8 mouse cellular contexts compared by ENCODE assay signal in genomic region chr5:34902811-34903385, GRCm38 (mm10). TPM values are rescaled to one million over a fixed set of nuclear protein-coding genes. Genes with fewer than 3 reads are reported as not detected.
A peak's percentile ranks its signal among the peaks of the same experiment; 100 is the strongest.
DNase-seq lines count a peak whose midpoint lies in the region; ATAC-seq and TF ChIP-seq lines count a peak whose summit lies in the region.

No protein-coding gene starts in this region.

- H3K4me2 ChIP-seq in kidney, embryonic 15.5 days = no peak overlapping the region

- H3K9me3 ChIP-seq in kidney, embryonic 15.5 days (replicated peaks) = no peaks in the 10 kb centered on the region

- H3K4me3 ChIP-seq in kidney, adult 2 months (ENCODE audit: insufficient read depth, low read depth, low read length) = no peak overlapping the region
- no peak overlapping the region for H3K4me3 ChIP-seq in cortical plate, adult 2 months (ENCODE audit: insufficient read depth, low read length)
- no peak overlapping the region for H3K4me3 ChIP-seq in left cerebral cortex, adult 2 months
- no peak overlapping the region for H3K4me3 ChIP-seq in kidney, embryonic 15.5 days (replicated peaks)

- H3K27me3 ChIP-seq in kidney, adult 2 months (replicated peaks; ENCODE audit: control insufficient read depth, insufficient read depth, low read length) = no peaks in the 10 kb centered on the region
- no peaks in the 10 kb centered on the region for H3K27me3 ChIP-seq in kidney, embryonic 15.5 days

- H3K4me1 ChIP-seq in kidney, adult 2 months (ENCODE audit: control insufficient read depth, insufficient read depth, low read length) = no peaks in the 10 kb centered on the region
- H3K4me1 ChIP-seq in cortical plate, adult 2 months (ENCODE audit: control insufficient read depth, insufficient read depth, low read length) = peaks cover 3% of the 10 kb centered on the region; the same call in 1 of the 2 replicates
- no peaks in the 10 kb centered on the region for H3K4me1 ChIP-seq in kidney, embryonic 15.5 days

- H3K9ac ChIP-seq in kidney, embryonic 15.5 days = no peak overlapping the region

- no peak for TF ChIP-seq POLR2A in kidney, adult 2 months (IDR thresholded peaks at IDR 0.05; ENCODE audit: low read depth, low read length)
- TF ChIP-seq POLR2A in cortical plate, adult 2 months (IDR thresholded peaks at IDR 0.05; ENCODE audit: extremely low read depth, insufficient read depth, low read length) = no peak

- intact Hi-C loops in left cerebral cortex, adult 2 months (cut with DNase I) = no loop called here

- no peak for ATAC-seq in activated CD4-positive, CD25-positive, alpha-beta regulatory T cell, adult 4 months
- ATAC-seq in kidney, embryonic 15.5 days (replicated peaks; ENCODE audit: low FRiP score) = no peak

- H3K27ac ChIP-seq in kidney, adult 2 months (ENCODE audit: insufficient read depth, low read depth, low read length) = no peak overlapping the region
- no peak overlapping the region for H3K27ac ChIP-seq in cortical plate, adult 2 months (ENCODE audit: insufficient read depth, low read length)
- H3K27ac ChIP-seq in left cerebral cortex, adult 2 months = no peak overlapping the region
- no peak overlapping the region for H3K27ac ChIP-seq in kidney, embryonic 15.5 days

- H3K36me3 ChIP-seq in kidney, adult 2 months (ENCODE audit: control insufficient read depth, insufficient read depth, low read length) = peaks cover 1% of the 10 kb centered on the region; the same call in 1 of the 2 replicates
- H3K36me3 ChIP-seq in kidney, embryonic 15.5 days = peaks cover 97% of the 10 kb centered on the region

- TF ChIP-seq CTCF in kidney, adult 2 months (conservative IDR thresholded peaks at IDR 0.05; ENCODE audit: insufficient read depth, insufficient read length, low read depth, low read length) = no peak
- 0 out of 2 replicates have a peak, but pooled peaks have one; percentile 12 for TF ChIP-seq CTCF in cortical plate, adult 2 months (IDR thresholded peaks at IDR 0.05; ENCODE audit: extremely low read depth, insufficient read depth, low read length)
- TF ChIP-seq CTCF in left cerebral cortex, adult 2 months (IDR thresholded peaks at IDR 0.05) = peak; percentile 31

- WGBS in kidney, adult 2 months = 78% methylated on average over 5 of the region's 5 CpGs
- 86% methylated on average over 5 of the region's 5 CpGs for WGBS in kidney, embryonic 15.5 days

- peak; percentile 29 for DNase-seq in kidney, adult 2 months
- no peak for DNase-seq in kidney, postnatal 4 days
- DNase-seq in brain, adult 2 months (ENCODE audit: low read depth, low spot score) = peak; percentile 92
- DNase-seq in left cerebral cortex, adult 2 months (ENCODE audit: extremely low spot score in 1 of 2, low spot score in 2 of 2) = peak in 1 of 2 experiments; percentile 33
- peak; percentile 58 for DNase-seq in urinary bladder, postnatal 25 days (ENCODE audit: low spot score)

RNA-seq across cellular contexts. Expression of gene Msantd1, which starts 4.9 kb away (rescaled TPM):
- polyA plus RNA-seq in kidney, adult 2 months (2012; rRNA removed) = 1.1 and 1.8 TPM in 2 replicates
- 6.4 and 9.1 TPM in 2 replicates for polyA plus RNA-seq in cortical plate, adult 2 months (2012; rRNA removed)
- total RNA-seq in left cerebral cortex, adult 2 months (2021) = 1 to 10 TPM; 4.2 to 6.7 TPM
- 1 to 10 TPM in 1 of 2 experiments, under 1 TPM in 1; 0.30 to 1.1 TPM for polyA plus RNA-seq in activated CD4-positive, CD25-positive, alpha-beta regulatory T cell, adult 4 months (2017; shearing (Covaris generic))
- 0.42 and 0.68 TPM in 2 replicates for polyA plus RNA-seq in kidney, embryonic 15.5 days (2015; fragmentation: Nextera tagmentation; extraction: Ambion mirVana)

RNA-seq across cellular contexts. Expression of gene Rgs12, which starts 46.3 kb away (rescaled TPM):
- 14.1 and 20.7 TPM in 2 replicates for polyA plus RNA-seq in kidney, adult 2 months (2012; rRNA removed)
- 35.4 and 40.9 TPM in 2 replicates for polyA plus RNA-seq in cortical plate, adult 2 months (2012; rRNA removed)
- total RNA-seq in left cerebral cortex, adult 2 months (2021) = 10 to 100 TPM; 40.5 to 48.3 TPM
- 1 to 10 TPM; 4.8 to 7.8 TPM for polyA plus RNA-seq in activated CD4-positive, CD25-positive, alpha-beta regulatory T cell, adult 4 months (2017; shearing (Covaris generic))
- polyA plus RNA-seq in kidney, embryonic 15.5 days (2015; fragmentation: Nextera tagmentation; extraction: Ambion mirVana) = 30.2 and 35.2 TPM in 2 replicates

Comparison
In these comparisons a context has a peak if more than half of its experiments do, and no peak if none do; other contexts are left out.
1. DNase-seq: peak in kidney, adult 2 months (single experiment), brain, adult 2 months (single experiment) and urinary bladder, postnatal 25 days (single experiment); none in kidney, postnatal 4 days (0 of 2).